Mouse (Mus musculus) testis, adult 2 months (tissue): ENCODE measurements at regions not wholly inside any gene's neighbourhood (a gene's known extent, or its start where the extent isn't known, plus 50 kb on each side); places are given as distances from the start of the nearest gene placed in this dataset.

Experiments used
- CTCF ChIP-seq: fragments of 200-500 bp; IDR thresholded peaks from 2 replicates; pipeline ENCODE4 v1.5.1; 2012; ENCODE audit warnings: low read depth, mild to moderate bottlenecking, inconsistent platforms, low read length, moderate library complexity; ENCODE audit not compliant: control insufficient read depth, insufficient read depth, insufficient replicate concordance
- POLR2A ChIP-seq: fragments of 200-500 bp; IDR thresholded peaks from 2 replicates; pipeline ENCODE4 v1.6.1; 2012; ENCODE audit warnings: low read depth, mild to moderate bottlenecking, inconsistent platforms, low read length, moderate library complexity; ENCODE audit not compliant: control insufficient read depth

DNA sequence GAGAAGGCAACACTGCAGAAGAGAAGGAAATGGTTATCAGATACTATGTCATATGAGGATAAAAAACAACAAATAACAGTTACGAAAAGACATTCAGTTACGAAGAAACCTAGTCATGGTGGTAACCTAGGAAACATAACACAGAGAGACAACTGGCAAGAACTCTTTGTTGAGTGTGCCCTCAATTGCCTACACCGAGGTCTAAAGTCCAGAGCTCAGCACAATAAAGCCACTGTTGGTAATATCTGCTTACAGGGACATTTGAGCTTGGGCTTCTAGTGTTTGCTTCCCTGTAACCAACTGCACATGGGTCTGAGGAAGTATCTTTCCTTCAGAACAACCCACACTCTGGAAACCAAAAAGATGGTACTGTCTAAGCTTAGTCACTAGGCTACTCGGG is 309.9 kb downstream of the Rwdd3 start:
- TF ChIP-seq CTCF = no peak
- no peak for TF ChIP-seq POLR2A
